Mouse (Mus musculus) yolk sac, embryonic 10.5 days (tissue): Measurements from ENCODE around the gene Mtor.

Experiments
- DNase-seq: peaks from one replicate; pipeline ENCODE4 v3.0.0-alpha.2; 2017; ENCODE audit warnings: low spot score

Mtor gene

DNA sequence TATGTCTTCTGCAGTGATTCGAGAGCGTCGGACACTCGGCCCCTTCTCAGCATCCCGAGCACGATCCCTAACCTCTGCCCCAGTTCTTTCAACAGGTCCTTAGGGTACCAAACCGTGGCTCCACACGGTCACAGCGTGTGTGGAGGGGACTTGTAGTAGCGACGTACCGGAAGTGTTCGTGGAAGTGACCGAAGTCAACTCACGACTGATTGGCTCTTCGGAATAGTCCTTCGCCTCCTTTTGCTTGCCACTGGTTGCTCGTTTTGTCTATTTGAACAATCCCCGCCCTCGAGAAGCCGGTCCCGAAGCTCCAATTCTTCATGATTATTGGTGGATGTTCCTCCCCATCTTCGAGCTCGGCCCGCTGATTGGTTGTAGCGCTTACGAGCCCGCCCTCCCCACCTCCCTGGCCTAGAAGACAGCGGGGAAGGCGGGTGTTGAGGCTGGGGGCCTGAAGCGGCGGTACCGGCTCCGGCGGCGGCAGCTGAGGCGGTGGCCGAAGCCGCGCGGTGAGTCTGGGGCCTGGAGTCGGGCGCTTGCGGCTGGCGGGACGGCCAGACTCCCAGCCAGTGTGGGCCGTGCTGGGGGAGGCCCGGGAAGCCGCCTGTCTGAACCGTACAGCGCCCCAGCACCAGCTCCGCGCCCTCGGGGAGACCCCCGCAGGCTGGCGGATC is at the start of gene Mtor:
Mtor (plus strand) TSS at position 433 of the 674 bp plus-strand sequence.
- DNase-seq = peak; percentile 97

DNA sequence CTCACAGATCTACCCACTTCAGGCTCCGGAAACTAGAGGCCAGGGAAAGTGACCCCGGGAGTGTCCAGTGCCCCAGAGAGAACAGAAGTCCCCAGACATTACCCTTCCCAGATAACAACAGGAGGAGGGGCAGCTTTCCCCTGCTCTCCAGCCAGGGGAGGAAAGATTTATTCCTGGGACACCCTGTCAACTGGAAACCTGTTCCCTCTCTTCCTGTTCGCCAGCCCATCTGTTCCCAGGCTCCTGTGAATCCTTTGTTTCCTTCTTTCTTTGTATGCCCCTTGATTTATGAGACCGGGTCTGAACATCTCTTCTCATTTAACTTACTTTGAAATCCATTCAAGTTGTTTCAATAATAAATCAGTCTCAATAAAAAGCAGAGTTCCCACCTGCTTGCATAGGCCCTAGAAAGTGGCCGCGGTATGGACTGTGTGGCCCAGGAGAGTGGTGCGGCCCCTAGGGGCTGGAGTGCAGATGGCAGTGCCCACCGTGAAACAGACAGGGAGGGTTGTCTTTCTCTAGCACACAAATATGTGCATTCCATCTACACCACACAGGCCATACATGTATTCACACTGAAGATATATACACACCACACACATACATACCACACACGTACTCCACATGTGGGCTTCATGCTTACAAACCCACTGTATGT is 48.8 kb upstream of the Mtor start:
- no peak for DNase-seq

DNA sequence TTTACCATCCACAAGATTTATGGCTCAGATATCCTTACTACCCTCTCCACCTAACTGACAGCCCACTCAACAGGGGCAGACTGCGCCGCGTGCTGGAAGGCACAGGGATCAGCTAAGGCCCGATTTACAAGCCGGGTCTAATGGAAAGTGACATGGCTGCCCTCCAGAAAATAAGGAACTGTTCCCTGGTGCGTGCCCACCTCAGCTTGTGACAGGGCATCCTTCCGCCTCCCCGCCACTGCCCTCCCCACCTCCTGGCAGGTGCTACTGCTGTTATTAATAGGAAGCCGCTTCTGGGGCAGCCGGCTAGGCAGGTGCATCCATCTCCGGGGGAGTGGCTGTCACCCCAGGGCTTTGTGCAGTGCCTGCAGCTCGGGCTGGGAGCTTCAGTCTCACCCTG is 45.0 kb upstream of the Mtor start:
- DNase-seq = no peak

DNA sequence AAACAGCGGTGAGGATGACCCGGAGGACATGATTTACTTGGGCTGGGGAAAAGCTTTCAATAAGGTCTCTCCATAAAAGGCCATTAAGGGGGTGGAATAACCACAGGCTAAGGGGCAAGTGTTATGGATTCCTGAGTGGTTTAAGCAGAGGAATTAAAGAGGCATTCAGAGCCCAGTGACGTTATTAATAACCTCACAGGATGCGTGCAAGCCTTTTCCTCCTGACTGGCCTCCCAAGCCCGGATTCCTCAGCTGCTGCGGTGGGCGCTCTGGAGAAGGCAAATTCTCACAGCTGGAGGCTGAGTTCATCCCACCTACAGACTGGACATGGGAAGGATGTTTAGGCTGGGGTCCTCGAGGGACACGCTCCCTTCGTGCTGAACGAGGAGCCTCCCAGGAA is 43.7 kb upstream of the Mtor start:
- DNase-seq = no peak

DNA sequence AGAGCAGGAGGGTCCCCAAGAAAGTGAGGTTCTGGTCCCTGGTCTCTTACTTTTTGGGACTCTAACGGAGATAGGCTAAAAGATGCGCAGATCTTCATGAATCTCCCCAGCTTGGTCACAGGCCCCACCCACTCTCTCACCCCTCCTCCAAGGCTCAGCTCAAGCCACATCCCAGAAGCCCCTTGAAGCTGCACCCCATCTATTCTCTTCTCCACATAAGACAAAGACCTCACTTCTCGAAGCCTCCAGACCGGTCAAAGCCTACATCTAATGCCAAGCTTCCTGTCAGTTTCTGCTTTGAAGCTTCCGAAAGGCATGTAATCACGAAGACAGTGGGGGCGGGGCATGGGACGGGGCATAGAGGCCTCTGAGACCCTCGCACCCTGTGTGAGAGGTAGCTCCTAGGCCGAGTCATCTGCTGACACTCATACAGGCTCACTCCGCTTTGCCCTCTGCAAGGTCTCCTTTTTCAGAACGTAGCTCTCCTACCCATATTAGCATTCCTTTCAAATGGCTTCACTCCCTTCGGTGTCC is 43.1 kb upstream of the Mtor start:
- no peak for DNase-seq

DNA sequence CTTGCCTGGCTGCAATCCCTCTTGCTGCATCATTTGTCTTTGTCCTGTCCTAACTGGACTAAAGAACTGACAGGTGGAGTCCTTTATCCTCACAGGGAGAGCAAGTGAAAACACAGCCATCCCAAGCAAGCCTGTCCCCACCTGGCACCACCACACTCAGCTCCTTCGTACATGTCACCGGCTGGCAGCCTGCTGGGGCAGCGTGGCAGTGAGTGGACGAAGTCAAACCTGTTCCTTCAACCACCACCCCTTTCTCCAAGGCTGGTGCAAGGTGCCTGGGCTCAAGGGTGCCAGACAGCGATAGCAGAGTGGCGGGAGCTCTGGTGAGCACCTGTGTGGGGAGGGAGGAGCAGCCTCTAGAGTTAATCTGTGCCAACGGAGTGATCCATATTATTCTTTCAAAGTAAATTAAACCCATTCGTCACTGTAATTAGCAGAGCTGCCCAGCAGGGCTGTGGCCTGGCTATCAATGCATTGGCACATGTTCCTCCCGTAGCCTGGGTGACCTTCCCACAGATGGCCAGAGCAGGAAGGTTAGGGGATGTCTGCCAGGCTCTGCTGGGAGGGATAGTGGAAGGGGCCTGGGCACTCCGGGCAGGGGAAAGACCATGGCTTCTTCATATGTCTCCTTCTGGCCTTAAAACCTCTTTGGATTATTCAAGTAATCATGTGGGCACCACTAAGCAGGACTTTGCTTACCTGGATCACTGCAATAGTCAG is 40.0 kb upstream of the Mtor start:
- no peak for DNase-seq

DNA sequence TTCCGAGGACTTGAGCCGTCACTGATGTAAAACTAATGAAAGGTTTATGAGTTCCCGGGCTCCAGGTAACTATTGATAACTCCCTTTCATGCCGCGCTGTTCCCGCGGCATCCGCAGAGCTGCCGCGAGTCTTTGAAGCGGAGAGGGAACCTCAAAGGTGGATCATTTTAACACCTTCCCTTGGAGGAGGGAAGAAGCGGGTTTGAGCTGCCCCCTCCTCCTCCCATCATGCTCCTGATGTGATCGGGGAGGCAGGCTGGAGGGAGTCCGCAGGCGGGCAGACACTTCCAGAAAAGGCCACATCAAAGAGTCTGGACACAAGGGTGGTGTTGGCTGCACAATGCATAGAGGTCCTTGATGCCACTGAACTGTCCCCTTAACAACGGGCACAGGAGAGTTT is 32.8 kb upstream of the Mtor start:
- no peak for DNase-seq

DNA sequence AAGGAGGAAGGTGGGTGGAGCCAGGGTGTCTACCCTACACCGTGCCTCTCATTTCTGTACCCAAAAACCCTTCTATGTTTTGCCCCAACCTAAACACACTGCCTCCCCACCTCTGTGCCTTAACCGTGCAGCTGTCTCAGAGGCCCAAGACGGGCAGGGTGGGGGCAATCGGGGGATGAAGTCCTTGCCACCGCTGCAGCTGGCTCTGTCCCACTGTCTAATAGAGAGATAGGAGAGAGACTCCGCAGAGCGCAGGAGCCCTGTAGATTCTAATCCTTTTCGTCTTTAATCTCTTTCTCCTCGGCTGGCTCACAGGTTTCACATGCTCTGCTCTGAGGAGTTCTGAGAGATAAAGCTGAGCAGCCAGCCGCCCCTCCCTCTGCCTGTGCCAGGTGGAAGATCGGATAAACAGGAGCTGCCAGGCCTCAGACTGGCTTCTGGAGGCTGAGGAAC is 31.3 kb upstream of the Mtor start:
- DNase-seq = no peak

DNA sequence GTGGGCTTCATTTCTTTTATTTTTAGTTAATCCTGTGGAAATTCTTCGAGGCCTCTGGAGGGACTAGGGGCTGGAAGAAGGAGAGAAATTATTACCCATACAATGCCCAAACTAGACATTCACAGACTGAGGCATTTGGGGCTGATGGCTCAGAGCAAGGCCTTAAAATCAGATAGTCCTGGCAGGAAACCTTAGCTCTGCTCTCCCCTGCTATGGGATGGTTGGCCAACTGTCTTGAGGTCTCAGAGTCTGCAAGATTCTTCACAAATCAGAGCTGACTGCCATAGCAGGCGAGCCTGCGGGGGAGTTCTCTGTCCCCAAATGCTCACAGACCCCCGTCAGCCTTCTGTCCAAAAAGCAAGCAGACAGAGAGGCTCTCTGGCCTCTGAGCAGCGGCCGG is 30.9 kb upstream of the Mtor start:
- DNase-seq = no peak

DNA sequence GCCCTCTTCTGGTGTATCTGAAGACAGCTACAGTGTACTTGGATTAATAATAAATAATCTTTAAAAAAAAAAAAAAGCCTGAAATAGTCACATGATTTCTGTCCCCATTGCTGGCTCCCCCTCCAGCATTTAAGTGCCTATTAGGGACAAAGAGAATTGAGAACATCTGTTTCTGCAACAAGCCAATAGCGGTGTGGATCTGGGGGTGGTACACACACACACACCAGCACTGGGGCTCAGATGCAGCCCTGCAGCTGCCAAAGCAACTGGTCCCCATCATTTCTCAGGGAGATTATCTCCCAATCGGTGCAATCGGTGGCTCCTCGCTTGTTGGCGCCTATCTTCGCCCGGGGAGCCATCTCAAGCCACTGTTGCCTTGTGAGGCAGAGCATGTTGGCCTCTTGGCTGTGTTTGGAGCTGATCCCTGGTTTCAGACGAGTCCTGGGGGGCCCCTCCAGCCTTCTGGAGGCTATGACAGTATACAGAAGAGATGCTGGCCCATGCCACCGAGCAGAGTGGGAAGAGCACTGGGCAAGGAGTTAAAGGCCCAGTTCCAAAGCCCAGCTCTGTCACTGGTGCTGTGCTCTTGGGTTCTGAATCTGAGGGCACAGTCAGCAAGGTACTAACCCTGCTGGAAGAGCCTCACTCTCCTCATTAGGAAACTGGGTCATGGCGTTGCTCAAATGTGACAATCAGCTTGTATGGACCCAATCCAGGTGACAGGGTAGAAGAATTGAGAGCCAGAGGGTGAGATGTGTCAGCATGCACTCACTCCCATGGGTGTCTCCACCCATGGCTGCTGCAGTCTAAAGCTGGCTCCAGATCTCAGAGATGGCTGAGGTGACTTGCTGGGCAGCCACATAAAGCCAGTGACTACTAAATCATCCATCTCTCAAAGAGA is 21.2 kb upstream of the Mtor start:
- DNase-seq = no peak

DNA sequence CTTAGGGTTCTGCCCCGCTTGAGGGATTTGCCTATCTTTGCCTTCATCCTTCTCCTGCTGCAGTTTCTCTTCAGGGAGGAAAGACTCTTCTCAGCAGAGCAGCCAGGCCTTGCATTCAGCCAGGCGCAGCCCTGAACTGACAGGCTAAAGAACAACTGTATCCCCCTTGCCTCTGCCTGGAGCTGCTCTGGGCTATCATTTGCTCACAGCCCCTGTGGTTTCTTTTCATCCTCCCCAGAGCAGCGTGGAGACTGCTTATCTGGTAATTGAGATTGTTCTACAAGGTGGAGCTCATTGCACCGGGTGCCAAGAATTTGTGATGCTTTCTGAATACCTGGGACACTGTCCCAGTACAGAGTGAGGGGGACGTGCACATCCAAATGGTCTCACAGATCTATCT is 19.9 kb upstream of the Mtor start:
- DNase-seq = no peak

DNA sequence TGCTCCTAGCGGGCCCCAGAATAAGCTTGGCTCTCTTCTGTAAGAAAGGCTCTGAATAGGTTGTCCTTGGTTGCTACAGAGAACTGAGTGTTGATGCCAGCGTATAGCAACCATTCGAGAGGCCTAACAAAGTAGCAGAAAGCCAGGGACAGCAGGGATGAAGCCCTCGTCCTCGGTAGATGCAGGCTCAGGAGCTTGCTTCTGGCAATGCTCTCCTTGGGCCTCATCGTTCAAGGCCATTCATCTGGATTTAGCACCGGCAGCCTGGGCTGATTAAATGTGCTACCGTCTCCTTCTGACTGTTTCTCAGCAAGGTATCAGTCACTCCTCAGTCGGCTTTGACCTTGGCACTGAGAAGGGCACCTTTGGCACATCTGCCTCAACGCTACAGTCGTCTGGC is 19.3 kb upstream of the Mtor start:
- DNase-seq = no peak

DNA sequence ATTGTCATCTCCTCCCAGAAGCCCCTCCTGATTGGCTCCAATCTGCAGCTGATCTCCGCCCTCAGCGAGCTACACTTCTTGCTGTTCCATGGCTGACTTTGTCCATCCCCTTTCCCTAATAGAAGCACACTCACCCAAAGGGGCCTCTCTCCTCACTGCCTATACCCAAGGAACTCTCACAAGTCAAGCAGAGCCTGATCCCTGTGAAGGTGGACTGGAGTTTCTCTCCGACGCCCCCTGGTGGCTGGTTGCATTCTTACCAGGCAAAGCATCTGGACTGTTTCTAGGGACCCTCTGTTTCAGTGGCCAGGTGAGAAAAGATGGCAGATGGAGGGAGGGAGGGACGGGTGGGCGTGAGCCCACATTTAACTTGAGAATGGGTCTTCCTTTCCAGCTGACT is 18.7 kb upstream of the Mtor start:
- DNase-seq = peak; percentile 46

DNA sequence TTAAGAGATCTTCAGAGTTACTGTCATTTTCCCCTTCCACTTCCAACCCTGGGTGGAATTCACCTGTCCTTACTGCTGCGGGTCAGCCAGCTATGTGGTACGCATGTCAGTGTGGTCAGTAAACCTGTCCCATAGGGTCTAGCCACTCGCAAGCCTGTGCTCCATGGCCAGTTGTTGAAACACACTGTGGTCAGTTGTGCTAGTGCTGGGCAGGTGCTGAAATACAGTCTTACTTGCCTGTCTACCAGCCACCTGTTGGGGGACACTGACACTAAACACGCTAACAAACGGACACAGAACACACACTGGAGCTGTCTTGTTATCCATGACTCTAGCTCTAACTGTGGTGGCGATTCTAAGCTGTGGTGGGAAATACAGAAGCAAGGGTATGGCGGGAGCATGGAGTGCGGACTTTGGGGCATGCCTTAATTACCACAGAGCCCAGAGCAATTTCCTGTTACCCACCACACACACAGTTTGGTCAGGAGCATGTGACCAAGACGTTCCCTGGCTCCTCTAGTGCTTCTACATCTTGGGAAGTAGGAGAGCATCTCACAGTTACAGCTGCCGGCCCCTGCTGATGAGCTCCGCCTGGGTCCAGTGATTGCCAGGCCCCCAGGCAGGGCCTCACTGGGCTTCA is 17.4 kb upstream of the Mtor start:
- no peak for DNase-seq

DNA sequence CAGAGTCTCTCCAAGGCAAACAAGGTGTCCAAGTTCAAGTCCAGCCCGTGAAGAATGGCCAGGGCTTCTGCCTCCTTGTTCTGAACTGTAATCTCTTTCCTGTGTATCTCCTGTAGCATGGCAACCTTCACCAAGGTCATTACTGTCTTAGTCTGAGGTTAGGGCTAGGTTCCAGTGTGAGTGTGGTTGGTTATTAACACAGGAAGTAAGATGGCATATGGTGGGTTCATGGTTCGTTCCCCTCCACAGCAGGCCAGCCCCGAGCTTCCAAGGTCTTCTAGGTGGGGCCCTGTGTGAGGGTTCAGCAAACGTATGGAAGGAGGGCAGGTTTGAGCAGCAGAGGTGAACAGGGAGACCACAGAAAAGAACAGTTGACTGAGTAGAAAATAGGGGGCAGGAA is 15.9 kb upstream of the Mtor start:
- DNase-seq = no peak

DNA sequence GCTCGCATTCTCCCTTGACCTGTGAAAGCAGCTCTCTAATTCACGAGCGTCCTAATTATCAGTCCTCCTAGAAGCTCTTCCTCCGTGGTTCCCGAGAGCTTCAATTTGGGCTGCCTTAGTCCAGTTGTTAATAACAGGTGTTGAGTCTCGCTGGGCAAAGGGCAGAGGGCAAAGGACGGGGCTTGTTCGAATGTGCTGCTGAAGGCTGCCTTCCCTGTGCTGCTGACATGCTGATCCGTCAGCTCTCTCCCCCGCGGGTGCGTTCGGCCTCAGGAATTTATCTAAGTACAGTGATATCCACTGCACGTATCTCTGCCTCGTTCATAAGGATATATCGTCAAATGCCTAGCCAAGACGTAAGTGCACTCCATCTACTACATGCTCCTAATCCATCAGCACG is 15.1 kb upstream of the Mtor start:
- DNase-seq = peak; percentile 68

DNA sequence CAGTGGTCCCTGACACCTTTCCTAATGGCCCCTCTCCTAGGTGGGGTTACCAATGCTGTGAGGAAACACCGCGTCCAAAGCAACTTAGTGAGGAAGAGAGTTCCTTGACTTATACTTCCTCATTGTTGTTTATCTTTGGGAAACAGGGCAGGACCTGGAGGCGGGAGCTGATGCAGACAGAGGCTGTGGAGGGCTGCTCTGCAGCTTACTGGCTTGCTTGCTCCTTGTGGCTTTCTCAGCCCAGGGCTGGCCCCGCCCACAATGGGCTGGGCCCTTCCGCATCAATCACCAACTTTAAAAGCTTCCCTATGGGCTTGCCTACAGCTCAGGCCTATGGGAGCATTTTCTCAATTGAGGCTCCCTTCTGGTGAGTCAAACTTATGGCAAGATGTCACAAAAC is 14.6 kb upstream of the Mtor start:
- peak; percentile 56 for DNase-seq

DNA sequence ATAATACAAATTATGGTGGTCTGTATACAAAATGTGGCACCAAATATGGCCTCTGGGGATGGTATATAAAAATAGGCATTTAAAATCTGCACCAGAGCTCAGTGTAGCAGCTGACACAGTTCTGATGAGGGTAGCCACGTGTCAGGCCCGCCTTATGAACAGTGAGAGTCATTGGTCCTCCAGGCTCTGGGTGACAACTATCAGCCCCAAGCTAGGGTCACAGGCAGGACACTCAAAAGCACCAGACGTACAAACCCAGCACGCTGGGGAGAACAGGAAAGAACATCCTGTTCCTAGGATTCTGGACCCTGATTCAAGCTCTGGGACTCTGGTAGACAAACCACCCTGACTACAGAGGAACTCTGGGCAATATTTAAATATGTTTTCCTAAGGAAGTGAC is 13.9 kb upstream of the Mtor start:
- DNase-seq = no peak

DNA sequence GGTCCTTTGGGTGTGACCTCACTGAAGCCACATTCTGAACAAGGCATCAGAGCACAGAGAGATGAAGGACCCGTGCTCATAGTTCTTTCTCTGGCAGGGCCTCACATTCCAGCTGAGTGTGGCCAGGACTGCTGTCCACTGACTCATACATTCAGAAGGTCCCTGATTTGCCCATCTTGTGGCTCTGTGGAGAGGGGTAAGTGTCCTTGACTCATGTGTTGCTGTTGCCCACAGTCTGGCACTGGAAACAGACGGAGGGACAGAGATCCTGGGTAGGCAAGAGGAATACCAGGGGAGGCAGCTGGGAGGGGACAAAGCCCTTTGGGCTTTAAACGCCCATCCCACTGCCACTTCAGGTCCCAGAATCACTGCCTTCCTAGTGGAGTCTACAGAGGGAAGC is 13.3 kb upstream of the Mtor start:
- no peak for DNase-seq

DNA sequence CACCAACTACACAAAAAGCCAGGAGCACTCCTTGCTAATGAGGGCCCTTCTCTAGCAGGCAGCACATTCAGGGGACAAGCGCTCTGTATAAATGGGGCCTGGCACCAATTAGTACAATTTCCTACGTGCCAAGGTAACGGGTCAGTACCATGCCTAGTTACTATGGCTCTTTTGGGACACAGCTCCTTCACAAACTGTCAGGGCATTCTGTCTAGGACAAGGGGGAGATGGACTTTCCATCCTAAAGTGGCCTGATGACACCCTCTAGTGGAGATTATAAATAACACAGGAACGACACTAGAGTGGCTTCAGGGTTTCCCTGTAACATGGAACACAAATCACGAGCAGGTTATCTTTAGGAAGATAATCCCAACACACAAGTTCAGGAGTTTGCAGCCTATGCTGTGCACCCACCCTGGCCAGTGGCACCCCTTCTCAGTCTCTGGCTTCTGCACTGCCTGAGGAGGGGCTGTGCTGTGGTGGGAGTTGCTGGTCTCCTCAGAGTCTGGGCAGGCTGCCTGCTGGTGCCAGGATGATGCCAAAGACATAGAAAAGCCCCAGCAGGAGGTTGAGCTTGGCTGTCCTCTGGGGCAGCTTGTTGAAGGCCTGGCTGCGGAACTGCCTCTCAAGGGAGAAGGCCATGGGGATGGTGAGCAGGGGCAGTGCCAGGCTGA is 12.6 kb upstream of the Mtor start:
- no peak for DNase-seq

DNA sequence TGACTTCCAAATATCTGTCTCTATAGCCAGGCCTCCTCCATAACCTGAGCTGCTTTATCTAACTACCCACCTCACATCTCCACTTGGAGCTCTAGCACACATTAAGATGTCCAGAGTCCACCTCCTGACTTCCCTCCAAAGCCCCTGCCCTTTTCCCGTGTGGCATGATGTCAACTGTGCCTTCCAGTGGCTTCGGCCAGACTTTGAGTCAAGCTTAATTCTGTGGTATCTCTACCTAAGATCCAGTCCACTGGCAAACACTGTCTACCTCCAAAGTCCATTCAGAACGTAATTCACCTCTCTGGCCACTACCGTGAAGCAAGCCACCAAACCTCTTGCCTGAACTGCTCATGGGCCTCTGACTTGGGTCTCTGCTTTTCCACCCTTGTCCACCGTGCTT is 6.5 kb upstream of the Mtor start:
- peak; percentile 31 for DNase-seq
